Mouse (Mus musculus) small intestine, adult 2 months (tissue): ENCODE results near the gene Znfx1. TPM values are rescaled to one million over a fixed set of nuclear protein-coding genes. Genes with fewer than 3 reads are reported as not detected.

Experiments
- H3K27ac ChIP-seq: fragments of 200-500 bp; 2 replicates; pipeline ENCODE4 v1.5.1; 2012; ENCODE audit warnings: low read depth, low read length, control low read depth, inconsistent platforms; ENCODE audit not compliant: insufficient read depth
- H3K27me3 ChIP-seq: fragments of 200-500 bp; 2 replicates; pipeline ENCODE4 v1.6.1; 2012; ENCODE audit warnings: mild to moderate bottlenecking, moderate library complexity, low read length, inconsistent platforms; ENCODE audit not compliant: control insufficient read depth, insufficient read depth
- H3K36me3 ChIP-seq: fragments of 200-500 bp; 2 replicates; pipeline ENCODE4 v1.6.1; 2012; ENCODE audit warnings: mild to moderate bottlenecking, low read length, control low read depth, inconsistent platforms; ENCODE audit not compliant: control insufficient read depth, insufficient read depth
- H3K4me1 ChIP-seq: fragments of 200-500 bp; 2 replicates; pipeline ENCODE4 v1.6.1; 2012; ENCODE audit warnings: low read length, inconsistent platforms, mixed read lengths; ENCODE audit not compliant: control insufficient read depth, insufficient read depth, insufficient read length
- H3K4me3 ChIP-seq: fragments of 200-500 bp; 2 replicates; pipeline ENCODE4 v1.5.1; 2012; ENCODE audit warnings: low read depth, mild to moderate bottlenecking, control low read depth, inconsistent platforms, low read length, moderate library complexity
- CTCF ChIP-seq: fragments of 200-500 bp; IDR thresholded peaks from 2 replicates; pipeline ENCODE4 v1.5.1; 2012; ENCODE audit warnings: low read depth, mild to moderate bottlenecking, control low read depth, inconsistent platforms, low read length, moderate library complexity, mixed read lengths; ENCODE audit not compliant: insufficient replicate concordance, insufficient read length; ENCODE audit errors: extremely low read depth
- POLR2A ChIP-seq: fragments of 200-500 bp; IDR thresholded peaks from 2 replicates; pipeline ENCODE4 v1.6.1; 2012; ENCODE audit warnings: low read depth, mild to moderate bottlenecking, control low read depth, inconsistent platforms, low read length, moderate library complexity
- WGBS: fragments of 180-500 bp; shearing (Covaris S2); methylation state at CpG from one replicate; pipeline ENCODE4 v1.1.7; 2018; 5-methylcytosine and 5-hydroxymethylcytosine counted together
- polyA plus RNA-seq: library from polyadenylated mRNA; depleted of rRNA; stranded (reverse); fragments of >200 nt; gene quantifications from 2 replicates; pipeline ENCODE4 v1.2.3, GENCODE M21; 2012

The Znfx1 gene
- polyA plus RNA-seq, 1 experiment = 56.0 TPM

- peak overlapping the region; percentile 90 for H3K4me3 ChIP-seq
- WGBS = under 1% methylated on average over 58 of the region's 60 CpGs
- TF ChIP-seq POLR2A (peak; percentile 93), CTCF (no peak)
- peaks cover 17% of the 10 kb centered on the region for H3K4me1 ChIP-seq
- no peaks in the 10 kb centered on the region for H3K27me3 ChIP-seq
- H3K36me3 ChIP-seq = peaks cover 26% of the 10 kb centered on the region
- peak overlapping the region; percentile 78 for H3K27ac ChIP-seq
Measured at GRCm38 (mm10) chr2:167062497-167062911, 311 bp downstream of the Znfx1 start.

DNA sequence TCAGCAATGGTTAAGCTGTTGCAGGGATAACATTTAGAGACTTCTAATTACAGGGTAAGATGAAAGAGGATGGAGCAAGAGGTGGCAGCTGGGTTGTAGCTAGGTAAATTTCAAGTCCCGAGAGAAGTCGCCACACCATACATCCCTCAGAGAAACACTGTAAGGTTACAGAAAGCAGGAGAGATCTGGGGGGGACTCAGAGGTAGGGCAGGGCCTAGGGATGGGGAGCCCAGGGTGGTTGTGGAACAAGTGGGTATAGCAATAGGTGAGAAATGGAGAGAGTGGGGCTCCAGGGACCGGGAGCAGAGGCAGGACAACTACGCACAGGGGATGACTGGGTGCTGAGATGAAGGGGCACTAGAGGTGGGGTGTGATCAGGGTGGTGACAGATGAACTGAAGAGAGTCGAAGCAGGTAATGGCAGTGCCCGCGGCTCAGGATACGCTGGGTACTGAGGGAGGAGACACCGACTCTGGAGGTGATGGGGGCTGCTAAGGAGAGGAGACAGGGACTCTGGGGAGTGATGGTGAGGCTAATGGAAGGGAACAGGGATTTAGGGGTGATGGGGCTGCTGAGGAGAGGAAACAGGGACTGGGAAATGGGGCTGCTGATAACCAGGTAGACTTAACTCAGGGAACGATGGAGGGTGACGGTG, 1.3 kb downstream of the Znfx1 start:
- 5% methylated on average over 11 of the region's 11 CpGs for WGBS
- H3K4me1 ChIP-seq = peaks cover 16% of the 10 kb centered on the region
- H3K36me3 ChIP-seq = peaks cover 35% of the 10 kb centered on the region
- no peaks in the 10 kb centered on the region for H3K27me3 ChIP-seq
- H3K27ac ChIP-seq = peak overlapping the region; percentile 62
- peak overlapping the region; percentile 90 for H3K4me3 ChIP-seq
- TF ChIP-seq CTCF (no peak), POLR2A (no peak)

DNA sequence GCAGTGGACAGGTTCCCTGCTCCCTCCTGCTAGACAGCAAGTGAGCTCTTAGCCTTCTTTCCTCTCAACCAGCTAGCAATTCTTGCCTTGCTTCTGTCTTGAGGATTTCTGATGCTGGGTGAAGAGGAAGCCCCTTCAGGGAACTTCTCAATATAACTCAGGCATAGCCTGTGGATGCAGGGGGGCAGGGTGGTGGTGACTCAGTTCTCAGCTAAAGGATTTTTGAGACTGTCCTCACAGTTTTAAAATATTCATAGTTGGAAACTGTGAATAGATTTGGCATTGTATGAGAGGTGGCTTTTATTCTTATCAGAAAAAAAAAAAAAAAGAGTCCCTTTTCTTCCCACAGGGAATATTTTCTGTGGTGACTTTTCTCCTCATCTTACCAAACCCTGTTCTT, 2.1 kb downstream of the Znfx1 start:
- TF ChIP-seq CTCF (no peak), POLR2A (no peak)
- peak overlapping the region; percentile 89 for H3K27ac ChIP-seq

GRCm38 (mm10) chr2:167060360-167060759, 2.5 kb downstream of the Znfx1 start:
- peaks cover 19% of the 10 kb centered on the region for H3K4me1 ChIP-seq
- peaks cover 38% of the 10 kb centered on the region for H3K36me3 ChIP-seq
- WGBS = 28% methylated on average over 3 of the region's 3 CpGs
- peak overlapping the region; percentile 89 for H3K27ac ChIP-seq
- H3K27me3 ChIP-seq = no peaks in the 10 kb centered on the region
- H3K4me3 ChIP-seq = peak overlapping the region; percentile 67
- no peak for TF ChIP-seq POLR2A
- no peak for TF ChIP-seq CTCF

More for the DNA sequence above, 2.1 kb downstream of the Znfx1 start:
- no peaks in the 10 kb centered on the region for H3K27me3 ChIP-seq
- peaks cover 38% of the 10 kb centered on the region for H3K36me3 ChIP-seq
- H3K4me1 ChIP-seq = peaks cover 18% of the 10 kb centered on the region
- peak overlapping the region; percentile 67 for H3K4me3 ChIP-seq

DNA sequence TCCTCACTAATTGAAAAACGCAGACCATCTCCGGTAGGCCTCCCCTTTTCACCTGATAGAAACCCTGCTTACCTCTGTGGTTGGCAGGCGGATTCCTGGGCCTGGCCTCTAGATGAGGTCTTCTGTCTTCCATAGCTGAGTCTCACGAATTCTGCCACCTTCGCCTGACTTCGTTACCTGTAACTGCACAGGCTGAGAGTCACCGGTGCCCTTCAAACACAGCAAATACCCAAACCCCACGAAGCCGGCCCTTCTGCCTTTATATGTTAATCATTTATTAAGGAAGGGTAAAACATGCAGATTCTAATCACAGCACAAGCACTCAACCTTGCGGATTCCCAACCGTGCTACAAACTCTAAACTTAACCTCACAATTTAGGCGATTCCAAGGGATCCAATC, 2.9 kb downstream of the Znfx1 start:
- TF ChIP-seq CTCF (no peak), POLR2A (no peak)
- H3K36me3 ChIP-seq = peaks cover 38% of the 10 kb centered on the region
- peaks cover 18% of the 10 kb centered on the region for H3K4me1 ChIP-seq
- no peaks in the 10 kb centered on the region for H3K27me3 ChIP-seq
- peak overlapping the region; percentile 89 for H3K27ac ChIP-seq
- WGBS = 26% methylated on average over 12 of the region's 12 CpGs
- peak overlapping the region; percentile 67 for H3K4me3 ChIP-seq

DNA sequence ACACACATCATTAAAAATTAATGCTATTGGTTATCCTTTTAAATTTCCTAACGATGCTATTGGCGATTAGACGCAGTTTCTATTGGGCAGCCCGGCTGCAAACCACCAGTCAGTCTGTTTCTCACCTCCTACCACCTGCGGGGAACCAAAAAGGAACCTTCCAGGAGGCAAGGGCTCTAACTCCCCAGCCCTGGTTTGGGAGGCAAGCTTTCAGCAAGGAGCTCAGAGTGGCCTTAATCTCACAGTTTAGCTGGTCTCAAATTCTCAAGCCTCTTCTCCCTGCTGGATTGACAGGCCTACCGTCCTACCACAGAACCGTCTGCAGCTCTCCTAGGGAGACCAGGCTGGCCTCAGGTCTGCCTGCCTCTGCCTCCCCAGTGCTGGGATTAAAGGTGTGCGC, 3.3 kb downstream of the Znfx1 start:
- H3K4me1 ChIP-seq = peaks cover 14% of the 10 kb centered on the region
- peak overlapping the region; percentile 89 for H3K27ac ChIP-seq
- H3K4me3 ChIP-seq = peak overlapping the region; percentile 67
- TF ChIP-seq CTCF (no peak), POLR2A (no peak)
- H3K27me3 ChIP-seq = no peaks in the 10 kb centered on the region
- peaks cover 38% of the 10 kb centered on the region for H3K36me3 ChIP-seq
- 27% methylated on average over 8 of the region's 8 CpGs for WGBS

GRCm38 (mm10) chr2:167058814-167059387, 3.9 kb downstream of the Znfx1 start:
- no peak overlapping the region for H3K4me3 ChIP-seq
- H3K4me1 ChIP-seq = peaks cover 16% of the 10 kb centered on the region
- H3K36me3 ChIP-seq = peaks cover 39% of the 10 kb centered on the region
- TF ChIP-seq POLR2A = no peak
- TF ChIP-seq CTCF = no peak
- WGBS = 27% methylated on average over 3 of the region's 3 CpGs
- H3K27me3 ChIP-seq = no peaks in the 10 kb centered on the region
- H3K27ac ChIP-seq = peak overlapping the region; percentile 44
